Mouse (Mus musculus) brain, embryonic 14.5 days (tissue): Measurements from ENCODE around the gene Vmn1r40.

Experiments
- CTCF ChIP-seq: fragments of 200-500 bp; IDR thresholded peaks from 2 replicates; pipeline ENCODE4 v1.5.1; 2012; ENCODE audit warnings: inconsistent platforms, mild to moderate bottlenecking, moderate library complexity, borderline replicate concordance; ENCODE audit not compliant: insufficient read depth, insufficient read length; ENCODE audit errors: extremely low read depth
- POLR2A ChIP-seq: fragments of 200-500 bp; IDR thresholded peaks from 2 replicates; pipeline ENCODE4 v1.6.1; 2012; ENCODE audit warnings: mild to moderate bottlenecking, inconsistent platforms, borderline replicate concordance; ENCODE audit not compliant: poor library complexity, insufficient read depth, insufficient read length, severe bottlenecking; ENCODE audit errors: extremely low read depth

DNA sequence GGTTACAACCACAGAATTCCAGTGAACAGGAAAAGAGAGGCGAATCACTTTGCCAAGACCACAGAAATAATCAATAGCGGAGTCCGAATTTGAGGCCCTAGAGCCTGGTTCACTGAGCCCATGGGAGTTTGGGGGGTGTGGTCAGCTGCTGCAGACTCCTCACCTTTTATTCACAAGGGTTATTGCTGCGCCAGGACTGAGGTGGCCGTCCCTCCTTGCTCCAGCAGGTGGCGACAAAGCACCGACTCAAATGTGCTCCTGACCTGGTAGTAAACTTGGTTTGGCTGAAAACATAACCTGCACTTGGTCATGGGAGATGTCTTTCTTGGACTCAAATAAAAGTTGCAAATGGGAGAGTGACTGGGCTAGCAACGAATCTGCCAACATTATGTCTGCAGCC is 27.2 kb upstream of the Vmn1r40 start:
- TF ChIP-seq POLR2A: no peak
- TF ChIP-seq CTCF: peak; percentile 97
